Mouse (Mus musculus) erythroblast, embryonic 14.5 days (primary cell): Measurements from ENCODE around the gene Gm49403.
"Not testable (repeated sequence)": the region's sequence is repeated elsewhere in the genome, so short reads cannot be mapped to it uniquely, and the experiment has no call there.

ENCODE experiments used
- GATA1 ChIP-seq: IDR thresholded peaks from 2 replicates; pipeline ENCODE4 v1.6.1; 2012; ENCODE audit warnings: low read length, inconsistent platforms, mixed read lengths
- TAL1 ChIP-seq: IDR thresholded peaks from 3 replicates; pipeline ENCODE4 v1.6.1; 2012; ENCODE audit warnings: low read length, inconsistent platforms, mixed read lengths

- not testable (repeated sequence) for TF ChIP-seq GATA1, TAL1
Measured at GRCm38 (mm10) chr19:8897211-8897864, 13.6 kb downstream of the Gm49403 start.
